Mouse (Mus musculus): ENCODE results near the gene Erp27. TPM values are rescaled to one million over a fixed set of nuclear protein-coding genes. Genes with fewer than 3 reads are reported as not detected.
A peak's percentile ranks its signal among the peaks of the same experiment; 100 is the strongest.

Erp27 gene
- polyA plus RNA-seq, 1 experiment from 2014 or later = 0.98 TPM

- H3K4me3 ChIP-seq = no peak overlapping the region
- WGBS = 42% methylated on average over 8 of the region's 8 CpGs
- no peaks in the 10 kb centered on the region for H3K9me3 ChIP-seq (replicated peaks)
- H3K36me3 ChIP-seq = 0 out of 2 replicates have a peak, but pooled peaks cover 3% of the 10 kb centered on the region
- ATAC-seq (ENCODE audit: insufficient number of reproducible peaks, low FRiP score) = no peak
- H3K4me2 ChIP-seq = peak overlapping the region; percentile 66
- peak overlapping the region; percentile 98 for H3K27ac ChIP-seq (ENCODE audit: poor library complexity, severe bottlenecking)
- H3K27me3 ChIP-seq (replicated peaks) = no peaks in the 10 kb centered on the region
- H3K9ac ChIP-seq = no peak overlapping the region
- peaks cover 67% of the 10 kb centered on the region for H3K4me1 ChIP-seq (replicated peaks)
Observed at GRCm38 (mm10) chr6:136858420-136858819, 63.6 kb downstream of the Erp27 start.

GRCm38 (mm10) chr6:136857873-136858260, 64.1 kb downstream of the Erp27 start:
- Histone ChIP-seq H3K9me3 (replicated peaks) (no peaks in the 10 kb centered on the region), H3K4me2 (peak overlapping the region; percentile 66), H3K4me3 (peak overlapping the region; percentile 49), H3K4me1 (replicated peaks) (peaks cover 70% of the 10 kb centered on the region), H3K27ac (ENCODE audit: poor library complexity, severe bottlenecking) (peak overlapping the region; percentile 98), H3K27me3 (replicated peaks) (no peaks in the 10 kb centered on the region), H3K36me3 (0 out of 2 replicates have a peak, but pooled peaks cover 3% of the 10 kb centered on the region), H3K9ac (peak overlapping the region; percentile 67)
- WGBS = 4% methylated on average over 11 of the region's 11 CpGs
- ATAC-seq (ENCODE audit: insufficient number of reproducible peaks, low FRiP score) = peak; percentile 77

Other genes starting within 250 kb of the Erp27 start
- gene Gucy2c, start 140.4 kb downstream of the Erp27 start, polyA plus RNA-seq (2016; fragmentation: Nextera tagmentation; extraction: Ambion mirVana) = 0.06 TPM in 1 of 2 replicates, not detected in the other
- gene Hist4h4, start 117.8 kb downstream of the Erp27 start, polyA plus RNA-seq (2016; fragmentation: Nextera tagmentation; extraction: Ambion mirVana) = 0.41 and 0.45 TPM in 2 replicates
- gene H2afj, start 113.9 kb downstream of the Erp27 start, polyA plus RNA-seq (2016; fragmentation: Nextera tagmentation; extraction: Ambion mirVana) = 85.2 and 86.2 TPM in 2 replicates
- 1.5 and 2.0 TPM in 2 replicates for gene BC049715, start 94.6 kb downstream of the Erp27 start, polyA plus RNA-seq (2016; fragmentation: Nextera tagmentation; extraction: Ambion mirVana)
- 90.5 and 91.8 TPM in 2 replicates for gene Wbp11, start 93.9 kb downstream of the Erp27 start, polyA plus RNA-seq (2016; fragmentation: Nextera tagmentation; extraction: Ambion mirVana)
- not detected in 2 replicates for gene Smco3, start 86.7 kb downstream of the Erp27 start, polyA plus RNA-seq (2016; fragmentation: Nextera tagmentation; extraction: Ambion mirVana)
- 21.8 and 22.5 TPM in 2 replicates for gene Art4, start 64.4 kb downstream of the Erp27 start, polyA plus RNA-seq (2016; fragmentation: Nextera tagmentation; extraction: Ambion mirVana)
- 139 TPM in 2 replicates for gene Mgp, start 46.4 kb downstream of the Erp27 start, polyA plus RNA-seq (2016; fragmentation: Nextera tagmentation; extraction: Ambion mirVana)
- 0.22 TPM in 1 of 2 replicates, not detected in the other for gene Pde6h, start 1.7 kb upstream of the Erp27 start, polyA plus RNA-seq (2016; fragmentation: Nextera tagmentation; extraction: Ambion mirVana)
- 93.8 and 99.8 TPM in 2 replicates for gene Arhgdib, start 19.7 kb upstream of the Erp27 start, polyA plus RNA-seq (2016; fragmentation: Nextera tagmentation; extraction: Ambion mirVana)
- gene Rerg, start 248.3 kb upstream of the Erp27 start, polyA plus RNA-seq (2016; fragmentation: Nextera tagmentation; extraction: Ambion mirVana) = 4.4 and 6.6 TPM in 2 replicates

Measured in heart, embryonic 12.5 days (tissue).